Mouse (Mus musculus) erythroblast, embryonic 14.5 days (primary cell): ENCODE results near the gene Mapk7.

Source experiments
- GATA1 ChIP-seq: IDR thresholded peaks from 2 replicates; pipeline ENCODE4 v1.6.1; 2012; ENCODE audit warnings: low read length, inconsistent platforms, mixed read lengths
- TAL1 ChIP-seq: IDR thresholded peaks from 3 replicates; pipeline ENCODE4 v1.6.1; 2012; ENCODE audit warnings: low read length, inconsistent platforms, mixed read lengths

- TF ChIP-seq TAL1 (no peak), GATA1 (no peak)
Observed at GRCm38 (mm10) chr11:61529268-61529713, 35.1 kb upstream of the Mapk7 start.
